Mouse (Mus musculus) hindbrain, embryonic 15.5 days (tissue): ENCODE data around the gene Snrpd2. TPM values are rescaled to one million over a fixed set of nuclear protein-coding genes. Genes with fewer than 3 reads are reported as not detected.

Experiments used
- ATAC-seq: fragments of 200-750 bp; cut with Nextera tagmentation; 2 replicates; pipeline ENCODE4 v1.8.0; 2017; ENCODE audit warnings: low read depth, moderate number of reproducible peaks, moderate TSS enrichment; ENCODE audit not compliant: low FRiP score
- H3K27ac ChIP-seq: fragments of 300-500 bp; sonication (generic); replicated peaks from 2 replicates; pipeline ENCODE4 v1.5.1; 2015; ENCODE audit warnings: mild to moderate bottlenecking, inconsistent platforms
- H3K27me3 ChIP-seq: fragments of 300-500 bp; sonication (generic); 2 replicates; pipeline ENCODE4 v1.6.1; 2015; ENCODE audit warnings: control low read depth, inconsistent platforms
- H3K36me3 ChIP-seq: fragments of 300-500 bp; sonication (generic); 2 replicates; pipeline ENCODE4 v1.6.1; 2015; ENCODE audit warnings: control low read depth, inconsistent platforms
- H3K4me1 ChIP-seq: fragments of 300-500 bp; sonication (generic); replicated peaks from 2 replicates; pipeline ENCODE4 v1.6.1; 2015; ENCODE audit warnings: control low read depth, inconsistent platforms
- H3K4me2 ChIP-seq: fragments of 300-500 bp; sonication (generic); 2 replicates; pipeline ENCODE4 v1.6.1; 2015; ENCODE audit warnings: moderate library complexity, mild to moderate bottlenecking, inconsistent platforms
- H3K4me3 ChIP-seq: fragments of 300-500 bp; sonication (generic); 2 replicates; pipeline ENCODE4 v1.5.1; 2015; ENCODE audit warnings: mild to moderate bottlenecking, inconsistent platforms
- H3K9ac ChIP-seq: fragments of 300-500 bp; sonication (generic); 2 replicates; pipeline ENCODE4 v1.6.1; 2015; ENCODE audit warnings: inconsistent platforms
- H3K9me3 ChIP-seq: fragments of 300-500 bp; sonication (generic); 2 replicates; pipeline ENCODE4 v1.6.1; 2016; ENCODE audit warnings: control low read depth, inconsistent platforms
- WGBS: fragments of 180-500 bp; shearing (Covaris S2); methylation state at CpG from one replicate; pipeline ENCODE4 v1.1.7; 2015; 5-methylcytosine and 5-hydroxymethylcytosine counted together
- polyA plus RNA-seq: library from polyadenylated mRNA; unstranded; fragments of >200 nt; fragmentation: Nextera tagmentation; extraction: Ambion mirVana; gene quantifications from 2 replicates; pipeline ENCODE4 v1.2.1, GENCODE M21; 2015

Snrpd2 gene
- polyA plus RNA-seq, 1 experiment from 2014 or later, result 116 TPM

DNA sequence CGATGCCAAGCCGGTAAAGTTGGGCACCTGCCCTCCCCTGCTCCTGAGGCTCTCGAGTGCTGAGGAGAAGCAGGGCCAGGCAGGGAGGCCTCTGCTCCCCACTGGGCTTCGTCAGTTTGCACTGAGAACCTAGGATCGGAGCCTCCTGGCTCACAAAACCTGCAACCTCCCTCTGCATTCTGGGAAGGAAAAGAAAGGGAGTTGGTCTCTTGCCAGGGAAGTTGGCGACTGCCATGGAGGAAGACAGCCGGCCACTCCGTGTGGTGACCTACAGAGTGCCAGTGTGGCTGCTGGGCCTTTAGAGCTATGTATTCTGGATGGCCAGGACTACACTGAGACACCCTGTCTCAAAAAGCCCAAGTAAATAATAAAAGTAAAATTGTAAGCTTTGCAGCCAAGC lies 5.3 kb downstream of the Snrpd2 start:
- peaks cover 8% of the 10 kb centered on the region; the same call in 1 of the 2 replicates for H3K27me3 ChIP-seq
- WGBS, result 70% methylated on average over 8 of the region's 8 CpGs
- peaks cover 30% of the 10 kb centered on the region for H3K4me1 ChIP-seq
- no peak overlapping the region for H3K4me3 ChIP-seq
- H3K9me3 ChIP-seq, result no peaks in the 10 kb centered on the region
- no peak overlapping the region for H3K27ac ChIP-seq
- H3K9ac ChIP-seq, result no peak overlapping the region
- peaks cover 30% of the 10 kb centered on the region for H3K36me3 ChIP-seq
- no peak overlapping the region for H3K4me2 ChIP-seq
- no peak for ATAC-seq

DNA sequence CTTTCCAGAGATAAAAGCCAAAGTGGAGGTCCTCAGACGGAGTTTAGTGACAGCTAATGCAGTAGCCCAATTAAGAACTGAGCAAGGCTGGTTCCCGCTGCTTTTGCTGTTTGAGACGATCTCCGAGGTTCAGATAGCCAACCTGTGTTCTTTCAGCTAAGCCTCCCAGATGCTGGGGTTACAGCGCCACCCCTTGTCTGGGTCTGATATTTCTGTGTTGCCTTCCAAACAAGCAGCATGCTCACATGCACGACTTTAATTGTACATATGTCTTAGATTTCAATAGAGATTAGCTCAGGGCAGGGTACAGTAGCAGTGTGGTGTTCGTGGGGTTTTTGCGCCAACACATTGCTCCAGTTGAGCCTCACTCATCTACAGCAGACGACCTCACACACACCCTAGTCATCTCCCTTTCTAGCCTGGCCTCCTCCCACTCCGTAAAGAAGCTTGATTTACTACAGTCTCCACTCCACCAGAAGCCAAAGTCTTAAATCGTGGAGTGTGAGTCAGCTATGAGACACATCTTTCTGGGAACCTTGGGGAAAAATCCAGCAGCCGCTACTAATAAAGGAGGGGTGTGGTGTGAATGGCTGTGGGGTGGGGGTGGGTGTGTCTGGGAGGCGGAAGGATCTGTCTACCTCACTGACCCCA lies 6.4 kb downstream of the Snrpd2 start:
- Histone ChIP-seq H3K27ac (no peak overlapping the region), H3K9ac (no peak overlapping the region), H3K9me3 (no peaks in the 10 kb centered on the region), H3K4me2 (no peak overlapping the region), H3K4me3 (no peak overlapping the region), H3K4me1 (peaks cover 29% of the 10 kb centered on the region), H3K27me3 (peaks cover 9% of the 10 kb centered on the region; the same call in 1 of the 2 replicates), H3K36me3 (peaks cover 30% of the 10 kb centered on the region)
- 66% methylated on average over 13 of the region's 13 CpGs for WGBS
- no peak for ATAC-seq

DNA sequence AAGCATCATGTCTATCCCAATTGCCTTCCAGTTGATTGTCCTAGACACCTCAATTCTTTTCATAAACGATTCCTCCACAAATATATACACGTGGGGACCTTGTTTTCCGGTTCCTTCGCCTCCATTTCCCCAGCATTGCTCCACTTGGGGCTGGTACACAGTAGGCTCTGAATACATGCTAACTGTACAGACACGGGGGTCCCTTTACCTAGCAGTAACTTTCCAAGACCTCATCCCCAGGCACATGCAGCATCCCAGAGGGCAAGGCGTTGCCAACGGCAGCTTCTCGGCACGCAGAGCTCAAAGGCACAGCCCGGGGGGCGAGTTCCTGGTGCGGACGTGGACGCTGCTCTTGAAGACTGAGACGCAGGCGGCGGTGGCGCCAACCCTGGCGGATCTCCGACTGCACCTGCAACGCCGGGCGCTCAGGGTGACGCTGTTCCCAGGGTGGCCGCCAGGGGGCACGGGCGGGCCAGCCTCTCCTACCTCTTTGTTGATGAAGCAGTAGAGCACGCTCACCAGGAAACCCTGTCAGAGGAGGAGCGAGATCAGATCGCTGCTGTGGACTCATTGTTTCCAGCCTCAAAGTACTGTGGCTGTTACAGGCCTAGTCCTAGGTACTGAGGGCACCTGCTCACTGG lies 7.8 kb downstream of the Snrpd2 start:
- Histone ChIP-seq H3K27ac (0 out of 2 replicates have a peak overlapping the region, but pooled peaks have one; percentile 7), H3K4me2 (peak overlapping the region; percentile 49), H3K27me3 (peaks cover 13% of the 10 kb centered on the region), H3K36me3 (peaks cover 21% of the 10 kb centered on the region), H3K4me3 (peak overlapping the region; percentile 18; the same call in 1 of the 2 replicates), H3K9ac (0 out of 2 replicates have a peak overlapping the region, but pooled peaks have one; percentile 10), H3K4me1 (peaks cover 25% of the 10 kb centered on the region), H3K9me3 (no peaks in the 10 kb centered on the region)
- ATAC-seq, result peak; percentile 62
- WGBS, result 6% methylated on average over 30 of the region's 30 CpGs

DNA sequence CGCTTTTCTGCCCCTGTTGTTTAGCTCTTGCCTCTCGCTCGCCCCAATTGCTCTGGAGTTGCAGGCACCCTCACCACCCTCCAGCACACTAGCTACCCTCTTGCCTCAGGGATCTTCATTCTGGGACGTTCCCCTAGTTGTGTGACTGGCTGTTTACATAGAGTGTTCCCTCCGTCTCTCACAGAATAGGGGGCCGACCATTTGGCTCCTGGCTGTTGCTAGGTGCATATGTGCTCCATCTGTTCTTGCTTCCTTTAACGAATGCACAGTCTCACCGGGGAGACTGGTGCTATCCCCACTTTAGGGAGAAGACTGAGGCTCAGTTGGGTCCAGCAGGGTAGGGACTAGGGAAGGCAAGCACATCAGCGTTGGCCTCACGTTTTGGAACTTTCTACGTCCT lies 9.1 kb downstream of the Snrpd2 start:
- no peak overlapping the region for H3K4me2 ChIP-seq
- no peak overlapping the region for H3K9ac ChIP-seq
- H3K4me1 ChIP-seq, result peaks cover 25% of the 10 kb centered on the region
- no peaks in the 10 kb centered on the region for H3K9me3 ChIP-seq
- peaks cover 9% of the 10 kb centered on the region; the same call in 1 of the 2 replicates for H3K36me3 ChIP-seq
- 66% methylated on average over 11 of the region's 11 CpGs for WGBS
- ATAC-seq, result no peak
- peaks cover 24% of the 10 kb centered on the region for H3K27me3 ChIP-seq
- no peak overlapping the region for H3K4me3 ChIP-seq
- no peak overlapping the region for H3K27ac ChIP-seq

DNA sequence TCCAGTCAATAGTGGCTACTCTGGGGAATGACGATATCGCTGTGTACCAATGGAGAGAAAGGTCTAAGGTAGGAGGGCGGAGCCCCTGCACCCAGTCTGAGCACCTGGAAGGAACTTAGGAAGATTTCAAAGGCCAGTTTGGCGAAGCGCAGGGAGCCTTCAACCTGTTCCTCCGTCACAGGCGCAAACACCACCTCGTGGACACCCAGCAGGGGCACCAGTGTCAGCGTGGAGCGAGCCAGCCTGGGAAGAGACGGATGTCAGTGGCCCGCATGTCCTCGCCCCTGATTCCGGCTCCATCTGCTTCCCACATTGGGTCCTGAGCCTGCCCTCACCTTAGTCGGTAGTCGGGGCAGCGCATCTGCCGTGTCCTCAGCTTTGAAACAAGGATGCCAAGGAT lies 9.9 kb downstream of the Snrpd2 start:
- peaks cover 4% of the 10 kb centered on the region; the same call in 1 of the 2 replicates for H3K36me3 ChIP-seq
- ATAC-seq, result no peak
- no peaks in the 10 kb centered on the region for H3K9me3 ChIP-seq
- H3K9ac ChIP-seq, result peak overlapping the region; percentile 18
- WGBS, result 13% methylated on average over 18 of the region's 18 CpGs
- H3K4me1 ChIP-seq, result peaks cover 28% of the 10 kb centered on the region
- H3K4me3 ChIP-seq, result peak overlapping the region; percentile 40
- H3K27me3 ChIP-seq, result peaks cover 31% of the 10 kb centered on the region
- H3K4me2 ChIP-seq, result peak overlapping the region; percentile 67
- H3K27ac ChIP-seq, result no peak overlapping the region

DNA sequence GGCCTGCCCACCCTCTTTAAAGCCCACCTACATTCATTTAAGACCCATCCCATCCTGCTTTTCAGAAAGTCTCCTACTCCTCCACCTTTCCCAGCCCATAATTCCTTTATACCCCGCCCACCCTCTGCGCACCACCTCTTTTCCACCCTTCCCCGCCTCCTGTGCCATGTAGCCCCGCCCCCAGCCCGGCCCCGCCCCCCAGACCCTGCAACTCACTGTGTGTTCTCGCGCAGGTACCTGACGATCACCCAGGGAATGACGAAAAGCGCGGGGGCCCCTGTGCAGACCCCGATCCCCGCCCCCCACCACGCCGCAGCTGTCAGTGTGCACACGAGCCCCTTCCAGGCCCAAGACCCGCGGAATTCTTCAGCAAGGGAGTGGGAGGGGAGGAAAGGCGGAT lies 10.6 kb downstream of the Snrpd2 start:
- Histone ChIP-seq H3K9ac (peak overlapping the region; percentile 37; the same call in 1 of the 2 replicates), H3K4me3 (peak overlapping the region; percentile 40), H3K27ac (no peak overlapping the region), H3K4me2 (peak overlapping the region; percentile 67), H3K27me3 (peaks cover 38% of the 10 kb centered on the region), H3K4me1 (peaks cover 34% of the 10 kb centered on the region), H3K9me3 (no peaks in the 10 kb centered on the region), H3K36me3 (peaks cover 1% of the 10 kb centered on the region; the same call in 1 of the 2 replicates)
- ATAC-seq, result peak; percentile 60
- 1% methylated on average over 20 of the region's 20 CpGs for WGBS

DNA sequence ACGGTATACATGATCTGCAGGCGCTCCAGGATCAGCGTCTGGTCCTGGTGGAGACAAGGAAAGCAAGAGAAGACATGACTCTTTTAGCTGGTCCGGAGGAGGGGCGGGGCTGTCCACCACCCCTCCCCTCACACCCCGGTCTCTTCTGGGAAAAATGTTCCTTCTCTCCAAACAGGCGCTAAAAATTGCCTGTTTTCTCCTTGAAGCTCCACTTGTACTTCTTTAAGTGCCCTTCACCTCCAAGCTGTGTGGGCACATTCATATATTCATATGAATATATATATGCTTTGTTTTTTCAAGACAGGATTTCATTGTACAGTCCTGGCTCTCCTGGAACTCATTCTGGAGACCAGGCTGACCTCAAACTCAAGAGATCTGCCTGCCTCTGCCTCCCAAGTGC lies 13.4 kb downstream of the Snrpd2 start:
- H3K27ac ChIP-seq, result no peak overlapping the region
- H3K4me3 ChIP-seq, result no peak overlapping the region
- WGBS, result 88% methylated on average over 7 of the region's 7 CpGs
- H3K27me3 ChIP-seq, result peaks cover 38% of the 10 kb centered on the region
- H3K36me3 ChIP-seq, result no peaks in the 10 kb centered on the region
- ATAC-seq, result no peak
- H3K9me3 ChIP-seq, result no peaks in the 10 kb centered on the region
- H3K4me1 ChIP-seq, result peaks cover 32% of the 10 kb centered on the region
- H3K4me2 ChIP-seq, result no peak overlapping the region
- H3K9ac ChIP-seq, result no peak overlapping the region

DNA sequence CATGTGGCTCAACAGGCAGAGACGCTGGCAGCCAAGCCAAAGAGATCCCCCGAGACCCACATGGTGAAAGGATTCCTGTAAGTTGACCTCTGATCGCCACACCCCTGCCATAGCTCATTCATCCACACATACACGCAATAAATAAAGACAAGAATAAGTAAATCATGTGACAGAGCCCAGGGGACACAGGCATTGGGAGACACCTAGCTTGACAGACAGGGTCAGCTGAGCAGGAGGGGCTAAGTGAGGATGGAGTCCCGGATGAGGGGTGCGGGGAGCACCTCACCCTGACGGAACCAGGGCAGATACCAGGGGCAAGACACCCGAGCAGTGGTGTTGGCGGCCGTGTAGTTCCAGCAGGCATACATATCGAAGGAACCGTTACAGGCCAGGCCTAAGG lies 14.2 kb downstream of the Snrpd2 start:
- Histone ChIP-seq H3K36me3 (no peaks in the 10 kb centered on the region), H3K27me3 (peaks cover 38% of the 10 kb centered on the region), H3K9ac (no peak overlapping the region), H3K4me1 (peaks cover 32% of the 10 kb centered on the region), H3K9me3 (no peaks in the 10 kb centered on the region), H3K4me3 (no peak overlapping the region), H3K27ac (no peak overlapping the region), H3K4me2 (peak overlapping the region; percentile 40; the same call in 1 of the 2 replicates)
- 25% methylated on average over 12 of the region's 12 CpGs for WGBS
- ATAC-seq, result no peak

DNA sequence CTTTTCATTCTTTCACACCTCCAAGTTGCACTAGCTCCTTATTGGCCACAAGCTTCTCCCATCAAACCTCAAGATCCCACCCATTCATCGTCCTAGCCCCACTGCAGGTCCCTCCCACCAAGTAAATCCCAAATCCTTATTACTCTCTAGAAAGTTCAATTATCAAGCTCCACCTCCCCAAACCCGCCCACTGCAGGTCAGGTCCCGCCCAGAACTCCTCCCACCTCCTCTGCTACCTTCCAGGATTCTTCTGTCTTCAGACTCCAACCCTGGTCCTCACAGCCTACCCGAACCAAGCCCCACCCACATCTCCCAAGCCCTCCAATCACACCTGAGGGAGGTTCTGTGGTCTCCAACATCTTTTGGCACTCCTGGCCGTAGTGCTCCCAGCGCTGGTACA lies 14.7 kb downstream of the Snrpd2 start:
- no peak overlapping the region for H3K27ac ChIP-seq
- no peak overlapping the region for H3K4me3 ChIP-seq
- WGBS, result 4% methylated on average over 6 of the region's 6 CpGs
- 0 out of 2 replicates have a peak, but pooled peaks have one; percentile 13 for ATAC-seq
- H3K36me3 ChIP-seq, result no peaks in the 10 kb centered on the region
- peaks cover 36% of the 10 kb centered on the region for H3K27me3 ChIP-seq
- H3K9ac ChIP-seq, result no peak overlapping the region
- no peaks in the 10 kb centered on the region for H3K9me3 ChIP-seq
- H3K4me1 ChIP-seq, result peaks cover 31% of the 10 kb centered on the region
- H3K4me2 ChIP-seq, result peak overlapping the region; percentile 40

DNA sequence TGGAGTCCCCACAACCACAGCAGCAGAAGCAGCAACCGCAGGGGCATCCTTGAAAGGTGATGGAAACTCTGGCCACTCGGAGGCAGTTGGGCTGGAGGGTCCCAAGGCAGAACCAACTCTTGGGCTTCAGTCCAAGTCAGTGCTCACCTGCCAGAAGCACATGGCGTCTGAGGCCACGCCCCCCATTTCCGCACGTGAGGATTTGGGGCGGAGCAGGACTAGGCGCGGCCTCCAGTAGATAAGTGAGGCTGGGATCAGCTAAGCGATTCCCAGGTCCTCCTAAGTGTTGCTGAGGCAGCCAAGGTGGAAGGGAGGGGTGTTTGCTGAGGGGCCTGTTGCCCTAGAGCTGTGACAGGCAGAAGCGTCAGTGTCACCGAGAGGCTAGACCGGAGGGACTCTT lies 15.5 kb downstream of the Snrpd2 start:
- no peaks in the 10 kb centered on the region for H3K36me3 ChIP-seq
- no peak overlapping the region for H3K9ac ChIP-seq
- no peaks in the 10 kb centered on the region for H3K9me3 ChIP-seq
- 5% methylated on average over 13 of the region's 13 CpGs for WGBS
- H3K4me3 ChIP-seq, result no peak overlapping the region
- no peak overlapping the region for H3K27ac ChIP-seq
- H3K4me2 ChIP-seq, result peak overlapping the region; percentile 40
- H3K27me3 ChIP-seq, result peaks cover 29% of the 10 kb centered on the region
- H3K4me1 ChIP-seq, result peaks cover 23% of the 10 kb centered on the region
- ATAC-seq, result no peak

DNA sequence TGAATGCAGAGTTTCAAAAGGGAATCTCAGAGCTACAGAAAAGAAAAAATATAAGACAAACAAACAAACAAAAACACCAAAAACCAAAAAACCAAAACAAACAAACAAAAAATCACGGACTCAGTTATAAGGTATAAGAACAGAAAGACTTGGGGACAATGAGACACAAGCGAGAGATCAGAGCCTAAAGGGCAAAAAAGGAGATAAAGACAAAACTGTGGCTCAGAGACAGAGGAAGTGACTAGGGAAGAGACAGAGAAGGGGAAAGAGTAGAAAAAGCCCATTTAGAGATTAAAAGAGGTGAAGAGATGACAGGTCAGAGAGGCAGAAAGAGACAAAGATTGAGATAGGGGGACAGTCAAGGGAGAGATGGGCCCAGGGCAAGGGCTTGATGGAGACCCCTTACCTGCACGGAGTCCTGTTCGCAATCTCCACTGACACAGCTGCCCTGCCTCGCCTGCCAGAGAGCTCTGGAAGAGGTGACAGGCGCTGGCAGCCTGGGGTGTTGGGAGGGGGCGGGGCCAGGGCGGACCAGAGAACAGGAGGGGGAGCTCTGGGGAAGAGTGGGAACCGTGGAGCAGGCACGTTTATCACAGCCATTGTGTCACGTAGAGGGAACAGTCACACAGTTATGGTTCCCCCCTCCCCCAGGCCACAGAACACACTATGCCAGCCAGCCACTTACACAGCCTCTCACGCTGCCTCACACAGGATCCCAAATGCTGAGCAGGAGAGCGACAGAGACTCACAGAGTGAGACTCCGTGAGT lies 16.3 kb downstream of the Snrpd2 start, which contains the start of gene Gipr:
Gipr (minus strand) TSS at position 472 of the 768 bp plus-strand sequence.
- ATAC-seq, result no peak
- Histone ChIP-seq H3K4me3 (no peak within 1 kb of the TSS), H3K27ac (no peak within 1 kb of the TSS), H3K9ac (no peak within 1 kb of the TSS), H3K4me2 (peak within 1 kb of the TSS; percentile 40), H3K4me1 (peaks cover 16% of the 10 kb centered on the region), H3K27me3 (peaks cover 29% of the 10 kb centered on the region), H3K36me3 (no peaks in the 10 kb centered on the region), H3K9me3 (no peaks in the 10 kb centered on the region)
- WGBS, result 12% methylated on average over 14 of the region's 14 CpGs

DNA sequence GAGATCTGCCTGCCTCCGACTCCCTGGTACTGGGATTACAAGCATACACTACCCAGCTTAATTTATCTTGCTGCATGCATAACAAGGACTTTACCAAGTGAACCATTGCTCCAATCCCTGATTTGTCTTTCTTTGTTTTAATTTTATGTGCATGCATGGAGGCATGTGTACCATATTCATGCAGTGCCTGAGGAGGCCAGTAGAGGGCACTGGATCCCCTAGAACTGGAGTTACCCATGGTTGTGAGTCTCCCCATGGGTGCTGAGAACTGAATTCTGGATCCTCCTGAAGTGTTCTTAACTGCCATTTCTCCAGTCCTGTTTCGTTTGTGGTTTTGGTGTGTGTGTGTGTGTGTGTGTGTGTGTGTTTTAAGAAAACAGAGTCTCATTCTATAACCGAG lies 17.5 kb downstream of the Snrpd2 start:
- 96% methylated on average over 3 of the region's 3 CpGs for WGBS
- Histone ChIP-seq H3K9ac (no peak overlapping the region), H3K4me2 (no peak overlapping the region), H3K9me3 (no peaks in the 10 kb centered on the region), H3K27me3 (peaks cover 27% of the 10 kb centered on the region), H3K4me3 (no peak overlapping the region), H3K27ac (no peak overlapping the region), H3K4me1 (peaks cover 18% of the 10 kb centered on the region), H3K36me3 (no peaks in the 10 kb centered on the region)
- ATAC-seq, result no peak
